Mouse (Mus musculus) megakaryocyte progenitor cell, adult 5-6 weeks (primary cell): Measurements from ENCODE around the gene Cmip. TPM values are rescaled to one million over a fixed set of nuclear protein-coding genes. Genes with fewer than 3 reads are reported as not detected.
"Not testable (repeated sequence)": the region's sequence is repeated elsewhere in the genome, so short reads cannot be mapped to it uniquely, and the experiment has no call there.

ENCODE experiments used
- ATAC-seq: replicated peaks from 2 replicates; pipeline ENCODE4 v1.8.0; 2016; ENCODE audit warnings: mild to moderate bottlenecking, moderate TSS enrichment, inconsistent platforms; ENCODE audit not compliant: poor library complexity
- total RNA-seq, 2 experiments: library from RNA; stranded (forward) in 1 of 2; stranded (reverse) in 1 of 2; fragments of 157-497, 149-512 nt in 1 of 2; fragments of 200-1000 nt in 1 of 2; gene quantifications; 2 replicates each; pipeline versions ENCODE4 v1.2.3 to v1.2.4; 2015 to 2017

The Cmip gene
- total RNA-seq, 2 experiments from 2014 or later = 9.5 to 36.5 TPM

- ATAC-seq = no peak
Observed at GRCm38 (mm10) chr8:117408634-117409033, 151.8 kb downstream of the Cmip start.

GRCm38 (mm10) chr8:117409056-117409455 is 152.2 kb downstream of the Cmip start:
- no peak for ATAC-seq

GRCm38 (mm10) chr8:117410391-117410790 is 153.5 kb downstream of the Cmip start:
- ATAC-seq = no peak; the same call in 1 of the 2 replicates

GRCm38 (mm10) chr8:117410901-117411300 is 154.0 kb downstream of the Cmip start:
- ATAC-seq = no peak

- no peak for ATAC-seq
Observed at GRCm38 (mm10) chr8:117412232-117412631, 155.4 kb downstream of the Cmip start.

GRCm38 (mm10) chr8:117417830-117418229 is 161.0 kb downstream of the Cmip start:
- ATAC-seq = no peak

- ATAC-seq = no peak; the same call in 1 of the 2 replicates
Observed at GRCm38 (mm10) chr8:117420841-117421534, 164.1 kb downstream of the Cmip start.

- ATAC-seq = 0 out of 2 replicates have a peak, but pooled peaks have one; percentile 14
Observed at GRCm38 (mm10) chr8:117421838-117422237, 165.0 kb downstream of the Cmip start.

GRCm38 (mm10) chr8:117422343-117422742 is 165.5 kb downstream of the Cmip start:
- no peak for ATAC-seq

GRCm38 (mm10) chr8:117423029-117423428 is 166.2 kb downstream of the Cmip start:
- ATAC-seq = no peak

- not testable (repeated sequence) for ATAC-seq
Observed at GRCm38 (mm10) chr8:117427816-117428215, 171.0 kb downstream of the Cmip start.

GRCm38 (mm10) chr8:117428524-117429162 is 171.8 kb downstream of the Cmip start:
- peak; percentile 58 for ATAC-seq

GRCm38 (mm10) chr8:117430624-117431023 is 173.8 kb downstream of the Cmip start:
- ATAC-seq = no peak

GRCm38 (mm10) chr8:117431554-117431953 is 174.7 kb downstream of the Cmip start:
- no peak for ATAC-seq

- ATAC-seq = no peak
Observed at GRCm38 (mm10) chr8:117432111-117432510, 175.2 kb downstream of the Cmip start.

- ATAC-seq = no peak
Observed at GRCm38 (mm10) chr8:117433968-117434367, 177.1 kb downstream of the Cmip start.

GRCm38 (mm10) chr8:117436786-117437185 is 179.9 kb downstream of the Cmip start:
- ATAC-seq = no peak

- no peak for ATAC-seq
Observed at GRCm38 (mm10) chr8:117437616-117438015, 180.8 kb downstream of the Cmip start.

GRCm38 (mm10) chr8:117440317-117440716 is 183.5 kb downstream of the Cmip start:
- no peak for ATAC-seq

GRCm38 (mm10) chr8:117440759-117441158 is 183.9 kb downstream of the Cmip start:
- ATAC-seq = no peak

- no peak for ATAC-seq
Observed at GRCm38 (mm10) chr8:117445507-117445906, 188.6 kb downstream of the Cmip start.

- ATAC-seq = no peak
Observed at GRCm38 (mm10) chr8:117446344-117446997, 189.6 kb downstream of the Cmip start.
